Mouse (Mus musculus) left cerebral cortex, postnatal 4 days (tissue): ENCODE results near the gene Ccdc30. TPM values are rescaled to one million over a fixed set of nuclear protein-coding genes. Genes with fewer than 3 reads are reported as not detected.
A peak's percentile ranks its signal among the peaks of the same experiment; 100 is the strongest.

Source experiments
- DNase-seq: peaks from one replicate; pipeline ENCODE4 v3.0.0-alpha.2; 2022
- intact Hi-C: fragments of 180-260 bp; cut with DNase I; formaldehyde crosslinking; loops from one replicate; pipeline ENCODE4 v1.15.1; 2025
- total RNA-seq, 2 experiments: library from RNA; stranded (reverse); gene quantifications; 2 replicates each; pipeline ENCODE4 v1.2.3; 2021

The Ccdc30 gene
- total RNA-seq, 2 experiments from 2014 or later, result 20.5 to 21.3 TPM

DNA sequence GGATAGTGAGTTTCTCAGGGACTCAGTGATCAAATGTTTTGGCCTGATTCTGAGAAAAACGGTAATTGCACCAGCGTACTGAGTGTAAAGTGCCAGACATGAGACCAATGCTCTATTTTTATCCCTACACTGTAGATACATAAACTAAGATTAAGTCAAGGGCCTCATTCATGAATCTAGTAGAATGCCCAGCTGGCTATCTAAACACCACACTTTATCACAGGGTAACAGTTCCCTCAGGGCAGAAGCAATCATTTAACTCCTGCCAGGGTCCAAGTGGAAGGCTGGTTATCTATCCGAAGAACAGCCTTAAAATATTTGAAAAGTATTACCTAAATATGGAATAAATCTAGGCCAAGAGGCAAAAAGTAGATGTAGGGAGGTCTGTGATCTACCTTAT is 2.6 kb upstream of the Ccdc30 start:
- intact Hi-C loops, result no loop called here
- DNase-seq, result no peak

DNA sequence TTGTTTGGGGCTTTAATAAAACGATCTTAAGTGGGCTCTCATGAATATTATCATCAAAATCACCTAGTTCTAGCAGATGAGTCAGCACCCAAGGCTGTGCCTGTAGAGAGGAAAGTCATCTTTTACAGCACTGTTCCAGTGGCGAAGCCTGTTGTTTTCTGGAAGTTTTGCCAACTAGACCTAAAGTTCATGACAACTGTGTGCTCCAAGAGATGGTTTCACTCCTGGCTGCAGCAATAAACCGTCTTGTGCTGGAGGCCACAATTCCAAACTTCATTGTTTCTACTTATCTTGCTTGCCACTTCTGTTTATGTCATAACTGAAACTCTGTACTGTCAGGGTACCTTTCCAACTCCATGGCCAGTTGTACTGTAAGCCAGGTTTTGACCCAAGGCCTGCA is 1.9 kb upstream of the Ccdc30 start:
- intact Hi-C loops, result no loop called here
- no peak for DNase-seq

DNA sequence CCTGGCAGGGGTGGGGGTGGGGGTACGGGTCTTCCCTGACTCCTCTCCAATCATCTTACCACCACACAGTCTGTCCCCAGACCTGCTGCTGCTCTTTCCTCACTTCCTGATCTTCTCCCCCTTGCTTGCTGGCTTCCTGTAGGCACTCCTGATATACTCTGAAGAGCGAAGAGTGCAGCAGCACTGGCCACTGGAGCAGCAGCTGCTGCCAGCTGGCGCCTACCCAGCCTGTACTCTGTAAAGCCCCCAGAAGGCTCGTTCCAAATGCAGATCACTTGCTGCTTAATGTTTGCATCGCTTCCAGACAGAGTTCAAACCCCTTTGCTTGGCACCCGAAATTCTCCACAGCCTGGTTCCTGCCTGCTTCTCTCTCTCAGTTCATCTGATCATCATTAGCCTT is 2.5 kb downstream of the Ccdc30 start:
- intact Hi-C loops, result no loop called here
- DNase-seq, result peak; percentile 85

DNA sequence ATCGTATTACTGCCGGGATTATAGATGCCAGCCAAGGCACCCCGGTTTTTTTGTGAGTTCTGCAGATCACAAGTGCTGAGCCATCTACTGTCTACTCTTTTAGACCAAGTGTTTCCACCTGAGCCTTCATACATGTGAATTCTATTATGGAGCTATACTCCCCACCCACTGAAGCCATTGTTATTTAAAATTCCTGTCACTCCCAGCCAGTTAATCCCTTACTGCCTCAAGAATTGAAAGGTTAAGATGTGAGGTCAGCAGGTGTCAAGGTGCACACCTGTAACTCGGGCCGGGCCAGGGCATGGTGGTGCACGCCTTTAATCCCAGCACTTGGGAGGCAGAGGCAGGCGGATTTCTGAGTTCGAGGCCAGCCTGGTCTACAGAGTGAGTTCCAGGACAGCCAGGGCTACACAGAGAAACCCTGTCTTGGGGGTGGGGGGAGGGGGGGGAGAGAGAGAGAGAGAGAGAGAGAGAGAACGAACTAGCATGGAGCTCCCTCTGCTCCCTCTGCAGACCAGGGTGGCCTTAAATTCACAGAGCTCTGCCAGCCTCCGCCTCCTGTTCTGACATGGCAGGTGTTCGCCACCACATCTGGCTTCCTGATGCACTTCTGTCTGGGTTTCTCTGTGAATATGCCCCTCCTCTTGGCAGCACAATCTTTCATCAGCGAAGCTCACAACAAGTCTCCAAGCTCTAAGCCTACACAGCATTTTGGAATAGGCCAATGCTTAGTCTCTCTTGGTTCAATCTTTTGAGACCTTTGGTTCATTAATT is 3.3 kb downstream of the Ccdc30 start:
- no peak for DNase-seq
- intact Hi-C loops, result no loop called here

DNA sequence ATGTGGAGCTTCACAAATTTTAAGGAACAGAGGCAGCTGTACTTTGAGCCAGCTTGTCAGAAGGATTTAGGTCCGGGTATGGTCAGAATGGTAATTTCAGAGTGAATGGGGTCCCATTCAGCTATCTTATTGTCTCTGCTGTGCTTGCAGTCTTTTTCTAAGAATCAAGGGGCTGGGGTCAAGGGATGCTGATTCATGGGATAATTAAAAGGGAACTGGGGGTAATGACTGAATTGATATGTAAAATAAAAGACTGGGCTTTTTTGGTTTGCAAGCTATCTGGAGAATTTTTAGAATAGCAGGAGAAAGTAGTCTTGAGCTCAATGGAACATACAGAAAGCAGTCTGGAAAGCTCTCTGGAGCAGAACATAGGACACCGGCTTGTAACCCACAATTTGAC is 11.9 kb downstream of the Ccdc30 start:
- intact Hi-C loops, result no loop called here
- DNase-seq, result no peak

DNA sequence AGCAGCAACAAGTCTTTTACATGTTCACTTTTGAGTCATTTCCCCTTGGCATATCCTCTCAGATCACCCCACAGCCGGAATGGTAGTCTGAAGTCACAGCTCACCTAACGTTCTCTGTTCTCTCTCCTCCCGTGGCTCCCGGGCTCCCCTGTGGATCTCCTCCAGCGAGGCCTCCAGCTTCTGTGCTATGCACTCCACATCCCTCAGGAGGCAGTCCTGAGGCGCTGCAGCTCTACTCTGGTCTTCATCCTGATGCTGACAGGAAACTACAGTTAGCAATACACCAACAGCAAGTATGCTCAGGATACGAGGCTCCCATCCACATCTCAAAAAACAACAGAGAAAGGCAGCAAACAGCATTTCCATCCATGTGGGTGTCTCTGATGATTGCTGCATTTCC is 14.4 kb downstream of the Ccdc30 start:
- intact Hi-C loops, result no loop called here

DNA sequence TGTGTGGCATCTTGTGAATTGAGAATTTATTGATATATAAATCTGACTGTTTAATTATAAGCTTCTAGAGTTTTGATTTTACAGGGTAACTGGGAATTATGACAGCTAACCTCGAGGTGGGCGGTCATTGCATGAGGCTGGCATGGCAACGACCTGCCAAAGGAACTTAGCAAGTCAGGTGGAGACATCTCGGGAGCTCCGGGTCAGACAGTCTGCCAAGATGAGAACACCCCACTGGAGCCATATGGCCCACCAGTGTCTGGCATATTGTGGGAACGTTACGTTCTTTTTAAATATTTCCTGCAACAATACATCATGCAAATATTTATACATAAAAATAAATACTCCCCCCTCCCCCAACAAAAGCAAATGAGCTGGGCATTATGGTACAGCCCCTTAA is 16.6 kb downstream of the Ccdc30 start:
- intact Hi-C loops, result no loop called here
- peak; percentile 59 for DNase-seq

More for the DNA sequence above, 14.4 kb downstream of the Ccdc30 start:
- DNase-seq, result no peak

DNA sequence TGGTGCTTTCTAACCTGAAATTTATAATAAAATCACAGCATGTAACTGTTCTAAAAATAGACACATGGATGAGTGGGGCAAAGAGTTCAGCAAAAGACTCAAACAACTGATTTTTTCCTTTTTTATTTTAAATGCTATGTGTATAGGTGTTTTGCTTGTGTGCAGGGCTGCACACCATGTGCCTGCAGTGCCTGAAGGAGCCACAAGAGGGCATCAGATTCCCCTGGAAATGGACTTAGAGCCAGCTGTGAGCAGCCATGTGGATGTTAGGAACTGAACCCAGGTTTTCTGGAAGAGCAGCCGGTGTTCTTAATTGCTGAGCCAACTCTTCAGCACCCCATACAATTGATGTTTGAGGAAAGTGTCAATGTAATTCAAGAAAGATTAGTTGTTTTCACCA is 25.0 kb downstream of the Ccdc30 start:
- DNase-seq, result peak; percentile 32
- intact Hi-C loops, result no loop called here

DNA sequence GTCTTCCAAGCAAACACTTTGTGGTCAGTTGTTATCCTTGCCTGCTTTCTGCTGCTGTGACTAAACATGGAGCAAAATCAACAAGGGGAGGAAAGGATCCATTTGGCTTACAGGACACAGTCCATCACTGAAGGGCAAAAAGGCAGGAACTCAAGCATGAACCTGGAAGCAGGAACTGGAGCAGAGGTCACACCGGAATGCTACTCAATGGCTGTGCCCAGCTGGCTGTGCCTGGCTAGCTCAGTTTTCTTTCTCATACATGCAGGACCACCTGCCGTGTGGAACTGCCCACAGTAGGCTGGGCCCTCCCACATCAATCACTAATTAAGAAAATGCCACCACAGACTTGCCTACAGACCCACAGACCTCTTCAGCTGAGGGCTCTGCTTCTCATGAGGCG is 26.1 kb downstream of the Ccdc30 start:
- intact Hi-C loops, result no loop called here
- DNase-seq, result no peak

DNA sequence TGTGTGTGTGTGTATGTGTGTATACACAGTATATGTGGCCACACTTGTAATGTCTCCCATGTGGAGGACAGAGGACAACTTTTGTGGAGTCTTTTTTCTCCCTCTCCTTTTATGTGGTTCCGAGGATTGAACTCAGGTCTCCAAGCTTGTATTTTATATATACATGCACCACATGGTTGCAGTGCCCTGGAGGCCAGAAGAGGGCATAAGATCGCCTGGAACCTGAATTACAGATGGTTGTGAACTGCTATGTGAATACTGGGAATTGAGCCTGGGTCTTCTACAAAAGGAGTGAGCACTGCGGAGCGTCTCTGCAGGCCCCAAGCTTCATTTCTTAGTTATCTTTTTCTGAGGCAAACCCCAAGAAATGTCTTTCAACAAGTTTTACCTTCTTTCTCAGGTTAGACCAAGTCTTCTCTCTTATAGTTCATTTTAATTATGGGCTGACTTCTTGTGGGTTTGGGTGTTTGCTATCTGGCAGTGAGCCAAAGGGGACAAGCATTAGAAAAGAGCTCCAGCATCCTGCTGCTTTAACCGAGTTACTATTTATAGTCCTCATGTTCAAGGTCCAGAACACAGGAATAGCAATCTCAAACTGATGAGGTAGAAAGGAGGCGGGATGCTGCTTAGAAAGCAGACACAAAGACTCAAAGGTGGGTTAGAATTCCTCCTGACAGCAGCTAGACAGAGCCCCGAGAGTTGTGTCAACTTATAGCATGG is 33.7 kb downstream of the Ccdc30 start:
- intact Hi-C loops, result no loop called here

DNA sequence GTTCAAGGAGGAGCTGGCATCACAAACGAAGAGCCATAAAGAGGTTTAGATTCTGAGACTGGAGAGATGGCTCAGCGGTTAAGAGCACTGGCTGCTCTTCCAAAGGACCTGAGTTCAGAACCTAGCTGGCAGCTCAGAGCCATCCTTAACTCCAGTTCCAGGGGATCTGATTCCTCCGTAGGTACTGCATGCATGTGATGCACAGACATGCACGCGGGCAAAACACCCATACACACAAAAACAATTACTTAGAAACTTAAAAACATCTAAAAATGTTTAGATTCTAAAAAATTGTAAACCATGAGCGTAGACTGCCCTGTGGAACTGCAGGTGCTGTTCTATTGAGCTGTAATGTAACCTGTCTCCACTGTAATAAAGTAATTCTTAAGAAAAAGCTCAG is 45.9 kb downstream of the Ccdc30 start:
- intact Hi-C loops, result no loop called here
- no peak for DNase-seq

More for the DNA sequence above, 33.7 kb downstream of the Ccdc30 start:
- no peak for DNase-seq

DNA sequence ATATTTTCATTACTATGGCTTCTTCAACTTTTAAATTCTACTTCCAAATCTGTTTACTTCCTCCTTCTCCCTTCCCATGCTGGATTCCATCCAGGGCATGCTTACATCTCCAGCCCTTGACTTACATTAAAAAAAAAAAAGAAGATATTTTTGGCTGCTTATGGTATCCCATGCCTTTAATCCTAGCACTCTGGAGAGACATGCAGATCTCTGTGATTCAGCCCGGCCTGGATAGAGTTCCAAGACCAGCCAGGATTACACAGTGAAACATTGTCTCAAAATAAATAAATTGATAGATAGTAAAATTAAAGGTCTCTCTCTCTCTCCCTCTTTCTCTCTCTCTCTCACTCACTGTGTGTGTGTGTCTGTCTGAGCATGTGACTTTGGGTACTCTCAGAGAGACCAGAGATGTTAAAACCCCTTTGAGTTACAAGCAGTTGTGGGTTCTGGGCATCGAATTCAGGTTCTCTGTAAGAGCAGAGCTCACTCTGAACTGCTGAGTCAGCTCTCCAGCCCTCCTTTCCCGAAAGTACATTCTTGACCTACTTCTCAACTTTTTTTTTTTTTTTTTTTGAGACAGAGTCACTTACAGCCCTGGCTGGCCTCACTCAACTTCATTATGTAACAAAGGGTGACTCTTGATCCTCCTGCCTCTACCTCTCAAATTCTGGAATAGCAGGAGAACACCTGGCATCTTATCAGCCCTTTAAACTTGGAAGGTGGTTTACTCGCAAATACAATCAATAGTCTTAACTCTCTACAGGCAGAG is 48.4 kb downstream of the Ccdc30 start:
- DNase-seq, result no peak
- intact Hi-C loops, result no loop called here

DNA sequence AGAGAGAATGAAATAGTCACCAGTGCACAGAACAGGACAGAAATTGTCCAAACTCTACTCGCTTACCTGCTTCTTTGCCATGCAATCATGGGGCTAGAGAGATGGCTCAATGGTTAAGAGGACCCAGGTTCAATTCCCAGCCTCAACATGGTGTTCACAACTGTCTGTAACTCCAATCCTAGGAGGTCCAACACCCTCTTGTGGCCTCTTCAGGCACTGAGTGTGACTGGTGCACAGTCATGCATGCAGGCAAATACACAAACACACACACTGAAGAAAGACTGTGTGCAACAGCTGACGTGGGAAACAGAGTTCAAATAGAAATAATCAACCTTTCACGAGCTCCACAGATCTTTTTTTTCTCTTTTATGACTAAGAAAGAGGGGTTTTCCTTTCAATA is 53.1 kb downstream of the Ccdc30 start:
- no peak for DNase-seq
- intact Hi-C loops, result no loop called here

DNA sequence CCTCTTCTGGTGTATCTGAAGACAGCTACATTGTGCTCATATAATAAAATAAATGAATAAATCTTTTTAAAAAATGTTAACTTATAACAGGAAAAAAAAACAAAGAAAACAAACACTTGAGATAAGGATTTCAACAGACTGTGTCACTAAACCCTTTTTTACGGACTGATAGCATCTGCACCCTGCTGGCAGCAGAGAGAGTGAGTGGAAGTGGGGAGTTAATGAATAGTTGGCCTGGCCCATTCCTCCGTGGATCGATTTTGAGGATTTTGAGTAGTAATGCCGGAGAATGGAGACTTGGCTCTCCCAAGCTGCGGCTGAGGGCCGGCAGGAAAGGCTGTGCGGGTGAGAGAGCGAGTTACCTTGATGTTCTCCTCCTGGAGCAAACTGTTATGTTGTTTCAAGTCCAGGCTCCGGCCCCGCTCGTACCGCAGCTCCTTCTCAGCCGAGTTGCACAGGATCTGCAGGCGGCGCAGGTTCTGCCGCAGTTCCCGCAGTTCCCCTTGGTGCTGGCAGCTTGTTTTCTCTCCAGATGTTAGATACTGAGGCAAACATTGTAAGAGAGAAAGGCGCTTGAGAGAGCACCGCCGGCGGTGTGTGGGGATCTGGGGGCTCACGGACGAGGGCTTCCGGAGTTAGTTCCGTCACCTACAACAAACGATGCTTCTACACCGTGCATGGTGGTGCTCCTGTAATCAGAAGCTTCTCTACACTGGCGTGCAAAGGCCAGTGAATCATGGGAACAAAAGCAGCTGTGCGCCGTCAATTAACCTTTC is 55.9 kb downstream of the Ccdc30 start:
- intact Hi-C loops, result no loop called here
- no peak for DNase-seq

DNA sequence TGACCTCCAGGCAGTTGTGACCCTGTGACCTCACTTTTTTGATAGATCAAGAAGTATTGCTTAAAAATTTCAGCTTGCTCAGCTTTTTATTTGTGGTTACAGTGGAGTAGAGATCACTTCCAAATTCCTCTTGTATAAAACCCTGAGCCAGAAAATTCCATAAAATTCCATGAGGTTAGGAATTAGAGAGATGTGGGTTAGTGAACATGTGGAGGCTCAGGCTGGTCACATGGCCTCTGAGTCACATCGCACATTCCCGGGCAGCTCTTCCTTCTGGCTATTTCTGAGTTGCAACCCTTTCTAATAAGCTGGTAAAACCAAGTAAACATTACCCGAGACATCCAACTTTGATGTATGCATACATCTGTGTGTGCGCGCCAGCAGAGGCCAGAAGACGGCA is 69.8 kb downstream of the Ccdc30 start:
- intact Hi-C loops, result no loop called here
- DNase-seq, result no peak

DNA sequence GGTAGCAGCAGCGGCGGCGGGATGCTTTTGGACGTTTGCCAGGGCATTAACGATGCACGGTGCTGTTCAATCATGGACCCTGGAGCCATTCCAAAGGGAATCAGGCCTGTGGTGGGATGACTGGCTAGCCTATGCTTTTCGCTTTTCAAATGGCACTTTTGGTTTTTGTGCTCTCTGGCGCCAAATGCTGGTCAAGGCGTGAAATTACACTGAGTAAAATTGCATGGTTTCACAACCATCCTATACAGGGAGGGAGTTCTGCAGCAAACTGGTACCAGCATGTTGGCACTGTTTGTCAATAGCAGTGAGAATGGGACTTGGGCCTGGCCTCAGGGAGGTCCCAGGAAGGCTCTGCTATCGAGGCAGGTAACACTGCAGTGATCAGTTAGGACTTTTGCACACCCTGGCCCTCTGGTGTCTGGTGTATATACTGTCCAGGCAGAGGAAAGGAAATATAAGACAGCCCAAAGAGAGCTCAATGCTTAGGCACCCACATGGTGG is 76.4 kb downstream of the Ccdc30 start:
- peak; percentile 88 for DNase-seq
- intact Hi-C loops, result no loop called here

DNA sequence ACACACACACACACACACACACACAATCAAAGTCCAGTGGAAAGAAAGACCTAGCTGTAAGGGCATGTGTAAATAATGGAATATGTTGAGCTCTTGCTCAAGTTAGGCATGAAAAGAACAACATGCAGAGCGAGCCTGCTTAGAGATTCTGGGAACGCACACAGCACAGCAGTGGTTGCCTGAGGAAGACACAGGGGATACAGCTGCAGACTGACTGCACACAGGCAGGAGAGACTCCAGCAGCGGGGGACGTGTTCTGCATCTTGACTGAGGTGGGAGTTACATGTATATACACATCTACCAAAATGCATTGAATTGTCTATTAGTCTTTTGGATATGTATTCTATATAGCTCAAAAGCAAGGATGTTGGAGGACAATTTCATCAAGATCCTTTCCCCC is 76.9 kb downstream of the Ccdc30 start:
- no peak for DNase-seq
- intact Hi-C loops, result no loop called here

DNA sequence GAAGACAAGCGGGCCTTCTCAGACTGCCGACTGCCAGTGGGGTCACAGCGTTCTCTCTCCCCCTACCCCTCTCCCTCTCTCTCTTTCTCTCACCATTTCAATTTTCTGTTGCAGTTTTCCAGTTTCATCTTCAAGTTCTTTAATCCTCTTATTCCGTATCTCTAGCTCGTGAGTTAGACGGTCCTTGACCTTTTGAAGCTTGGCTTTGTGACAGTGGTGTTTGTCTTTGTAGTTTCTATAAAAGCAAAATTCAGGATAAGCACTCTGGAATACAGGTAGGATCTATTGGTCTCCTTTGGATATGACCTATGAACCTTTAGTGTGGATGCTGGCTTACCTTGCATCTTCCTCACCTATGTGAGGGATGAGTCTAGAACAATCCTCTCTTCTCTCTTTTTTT is 81.8 kb downstream of the Ccdc30 start:
- intact Hi-C loops, result no loop called here
- no peak for DNase-seq

DNA sequence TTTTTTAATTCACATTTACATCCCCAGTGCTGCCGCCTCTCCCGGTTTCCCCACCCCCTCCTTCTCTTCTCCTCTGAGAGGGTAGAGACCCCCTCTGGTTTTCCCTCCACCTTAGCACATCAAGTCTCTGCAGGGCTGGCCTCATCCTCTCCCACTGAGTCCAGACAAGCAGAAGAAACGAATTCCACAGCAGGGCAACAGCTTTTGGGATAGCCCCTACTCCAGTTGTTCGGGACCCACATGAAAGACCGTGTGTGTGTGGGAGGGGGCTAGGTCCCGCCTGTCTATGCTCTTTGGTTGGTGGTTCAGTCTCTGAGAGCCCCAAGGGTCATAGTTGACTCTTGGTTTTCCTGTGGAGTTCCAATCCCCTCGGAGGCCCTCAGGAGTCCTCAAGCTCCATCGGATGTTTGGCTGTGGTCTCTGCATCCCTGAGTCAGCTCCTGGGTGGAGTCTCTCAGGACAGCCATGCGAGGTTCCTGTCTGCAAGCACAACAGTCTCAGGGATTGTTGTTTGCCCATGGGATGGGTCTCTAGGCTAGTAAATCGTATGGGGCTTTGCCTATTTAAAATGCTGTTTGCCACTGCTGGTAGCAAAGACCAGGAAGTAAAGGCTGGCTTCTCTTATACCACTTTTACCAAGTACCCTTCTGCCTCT is 94.3 kb downstream of the Ccdc30 start:
- intact Hi-C loops, result no loop called here
- DNase-seq, result peak; percentile 10

DNA sequence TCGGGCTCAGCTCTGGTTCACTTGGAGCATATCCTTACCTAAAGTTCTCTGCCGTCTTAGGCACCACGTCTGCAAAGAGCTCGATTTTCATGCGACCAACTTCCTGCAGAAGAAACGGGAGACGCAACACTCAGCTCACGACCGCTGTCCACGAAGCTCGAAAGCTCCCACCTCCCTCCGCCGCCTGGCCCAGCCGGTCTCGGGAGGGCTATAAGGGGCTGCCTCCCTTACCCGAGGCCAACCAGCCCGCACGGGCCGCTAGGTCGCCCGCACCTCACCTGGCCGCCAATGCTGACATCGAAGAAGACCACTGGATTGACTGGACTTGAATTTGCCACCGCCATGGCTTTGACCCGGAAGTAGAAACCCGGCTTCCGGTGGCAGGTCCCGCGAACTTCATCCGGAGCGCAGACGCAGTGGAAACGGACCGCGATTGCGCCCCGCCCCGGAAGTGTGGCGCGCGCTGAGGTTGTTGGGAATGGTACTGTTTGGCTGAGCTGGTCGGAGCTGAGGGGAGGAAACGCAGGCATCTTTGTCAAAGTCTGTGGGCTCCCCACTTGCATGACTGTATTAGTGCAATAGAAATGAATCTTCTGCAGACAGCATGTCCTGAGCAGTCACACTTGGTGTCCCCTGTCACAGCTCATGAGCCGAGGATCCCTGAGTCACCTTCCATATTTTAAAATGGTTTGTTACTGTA is 95.0 kb downstream of the Ccdc30 start, which contains the start of gene Ppih:
Gene Ppih, minus strand, starts transcription at position 416 of the 700 bp plus-strand sequence.
- DNase-seq, result peak; percentile 96

More for the DNA sequence above, 95.0 kb downstream of the Ccdc30 start, which contains the start of gene Ppih:
- intact Hi-C loops, result no loop called here
